Mouse (Mus musculus) T-helper 2 cell (primary cell): ENCODE measurements at regions not wholly inside any gene's neighbourhood (a gene's known extent, or its start where the extent isn't known, plus 50 kb on each side); places are given as distances from the start of the nearest gene placed in this dataset.

Experiments used
- in situ Hi-C: fragments of 300-600 bp; cut with MboI, MseI; formaldehyde crosslinking; loops from one replicate; pipeline ENCODE4 v1.15.1; 2025; ENCODE audit warnings: high pct_unique_total_duplicates

DNA sequence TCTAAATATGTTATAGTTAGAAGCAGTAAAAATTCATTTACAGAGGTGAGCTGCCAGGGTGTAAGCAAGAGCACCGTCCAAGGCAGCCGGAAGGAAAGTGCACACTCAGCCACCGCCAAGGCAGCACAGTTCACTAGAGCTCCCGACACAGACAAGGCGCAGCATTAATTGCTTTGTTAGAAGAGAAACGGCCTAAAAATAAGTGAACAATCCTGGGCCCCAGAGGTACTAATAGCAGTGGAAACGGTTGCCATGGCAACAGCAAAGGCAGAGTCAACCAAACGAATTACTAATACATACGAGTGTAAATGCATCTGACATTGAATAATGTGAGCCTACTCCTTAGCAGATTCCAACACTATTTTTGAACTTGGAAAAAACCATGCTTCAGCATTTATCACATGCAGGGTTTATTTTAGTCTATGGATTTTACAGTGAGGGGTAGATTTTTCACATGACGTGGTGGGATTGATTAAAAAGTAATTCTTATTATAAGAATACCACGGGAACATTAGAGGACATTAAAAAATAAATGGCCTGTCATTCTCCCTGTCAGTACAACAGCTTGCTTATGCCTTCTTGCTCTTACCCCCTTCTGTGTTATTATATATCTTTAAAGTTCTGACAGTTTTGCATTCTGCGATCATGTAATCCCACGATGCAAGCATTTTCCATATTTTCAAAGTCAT, 62.5 kb downstream of the Cavin4 start:
- in situ Hi-C loops = no loop called here

DNA sequence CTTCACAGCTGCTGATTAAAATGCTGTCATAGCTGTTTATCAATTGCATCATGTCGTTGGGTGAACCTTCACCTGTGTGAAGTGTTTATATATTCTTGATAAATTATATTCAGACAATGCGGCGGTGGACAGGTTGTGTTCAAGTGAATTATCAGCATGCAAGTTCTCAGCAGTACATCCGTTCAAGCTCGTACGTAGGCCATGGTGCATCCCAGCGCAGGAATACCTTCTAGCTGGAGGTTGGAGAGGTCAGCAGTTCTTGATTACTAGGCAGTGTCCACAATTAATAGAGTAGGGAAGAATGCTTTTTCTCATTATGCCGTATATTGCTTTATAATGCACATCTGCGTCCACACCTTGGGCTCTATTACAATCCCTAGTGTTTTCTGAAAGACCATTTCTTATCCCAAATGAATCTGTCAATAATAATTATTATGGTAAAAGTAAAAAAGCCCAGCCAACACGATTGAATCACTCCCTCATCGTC, 63.1 kb downstream of the Cavin4 start:
- in situ Hi-C loops = no loop called here

DNA sequence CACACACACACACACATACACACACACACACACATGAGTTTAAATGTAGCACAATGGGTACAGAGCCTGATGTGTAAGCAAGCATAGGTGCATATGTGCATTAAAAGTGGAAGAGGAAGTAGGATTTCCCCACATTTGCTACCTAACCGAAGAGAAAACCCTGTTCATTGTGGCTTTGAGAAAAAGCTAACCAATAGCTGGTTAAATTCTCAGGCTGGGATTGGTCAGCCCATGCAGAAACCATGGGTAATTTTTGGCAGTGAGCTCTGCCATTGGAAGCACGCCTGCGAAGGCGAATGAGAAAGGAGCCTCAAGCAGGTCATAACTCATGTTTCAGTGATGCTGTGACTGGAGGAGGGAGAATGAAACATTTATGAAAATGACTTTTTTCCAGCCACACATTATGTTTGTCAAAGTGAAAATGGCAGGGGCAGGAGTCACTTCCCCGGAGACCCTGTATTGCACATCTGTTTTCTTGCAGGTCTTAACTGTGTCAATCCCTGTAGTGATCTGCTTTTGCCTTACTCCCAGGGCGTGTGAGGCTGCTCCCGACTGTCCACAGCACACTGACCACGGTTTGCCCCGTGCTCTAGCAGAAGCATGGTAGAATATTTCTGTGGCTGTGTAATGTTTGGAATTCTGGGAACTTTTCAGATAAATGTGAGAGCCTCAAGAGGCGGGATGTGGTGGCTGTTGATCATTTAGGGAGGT, 71.7 kb downstream of the Cavin4 start:
- in situ Hi-C loops = no loop called here

DNA sequence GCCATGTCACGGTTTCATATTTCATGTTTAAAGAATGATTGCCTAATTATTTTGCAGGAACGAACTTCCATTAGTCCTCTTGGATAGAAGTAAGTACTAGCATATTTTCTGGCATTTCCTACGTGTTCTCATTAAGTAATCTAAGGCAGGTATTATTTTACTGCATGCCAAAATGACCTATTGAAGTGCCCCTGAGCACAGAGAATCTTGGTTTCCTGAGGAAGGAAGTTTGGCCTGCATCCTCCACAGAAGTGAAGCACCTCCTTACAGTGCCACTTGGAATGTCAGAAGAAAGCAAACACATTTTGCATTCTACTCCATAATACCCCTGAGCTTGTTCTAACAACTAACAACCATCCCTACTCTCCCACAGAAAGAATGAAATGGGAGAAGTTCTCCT, 82.9 kb downstream of the Cavin4 start:
- in situ Hi-C loops = no loop called here

DNA sequence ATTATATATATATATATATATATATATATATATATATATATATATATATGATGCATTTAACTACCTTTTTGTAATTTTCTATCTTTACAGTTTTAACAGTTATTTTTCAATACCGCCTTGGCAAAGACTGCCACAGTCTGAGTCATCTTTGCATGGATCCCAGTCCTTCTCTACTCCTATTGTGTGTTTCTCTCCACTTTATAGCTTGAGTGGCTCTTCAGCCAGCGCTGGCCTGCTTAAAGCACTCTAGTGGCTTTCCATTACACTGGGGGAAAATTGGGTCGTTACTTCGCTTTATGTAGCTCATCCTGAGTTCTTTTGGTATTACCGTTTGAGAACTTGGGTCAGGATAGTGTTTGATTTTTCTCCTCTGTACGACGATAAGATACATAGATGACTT, 86.3 kb downstream of the Cavin4 start:
- in situ Hi-C loops = no loop called here

DNA sequence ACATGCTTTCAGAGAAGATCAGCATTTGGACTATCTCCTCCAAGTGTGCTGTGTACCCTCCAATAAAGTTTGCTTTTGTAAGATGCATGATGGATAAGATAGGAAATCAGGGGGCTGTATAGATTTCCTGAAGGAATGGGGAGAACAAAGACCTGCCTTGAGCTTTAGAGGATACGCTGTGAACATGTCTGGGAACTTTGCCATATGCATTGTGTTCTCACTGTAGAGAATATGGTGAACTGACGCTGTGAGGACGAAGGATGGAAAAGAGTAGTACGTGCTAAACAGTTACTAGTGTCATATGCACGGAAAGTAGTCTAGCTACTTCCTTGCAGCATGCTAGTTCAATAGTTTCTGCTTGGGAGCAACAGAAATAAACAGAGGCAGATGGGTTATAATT, 86.8 kb downstream of the Cavin4 start:
- in situ Hi-C loops = no loop called here

DNA sequence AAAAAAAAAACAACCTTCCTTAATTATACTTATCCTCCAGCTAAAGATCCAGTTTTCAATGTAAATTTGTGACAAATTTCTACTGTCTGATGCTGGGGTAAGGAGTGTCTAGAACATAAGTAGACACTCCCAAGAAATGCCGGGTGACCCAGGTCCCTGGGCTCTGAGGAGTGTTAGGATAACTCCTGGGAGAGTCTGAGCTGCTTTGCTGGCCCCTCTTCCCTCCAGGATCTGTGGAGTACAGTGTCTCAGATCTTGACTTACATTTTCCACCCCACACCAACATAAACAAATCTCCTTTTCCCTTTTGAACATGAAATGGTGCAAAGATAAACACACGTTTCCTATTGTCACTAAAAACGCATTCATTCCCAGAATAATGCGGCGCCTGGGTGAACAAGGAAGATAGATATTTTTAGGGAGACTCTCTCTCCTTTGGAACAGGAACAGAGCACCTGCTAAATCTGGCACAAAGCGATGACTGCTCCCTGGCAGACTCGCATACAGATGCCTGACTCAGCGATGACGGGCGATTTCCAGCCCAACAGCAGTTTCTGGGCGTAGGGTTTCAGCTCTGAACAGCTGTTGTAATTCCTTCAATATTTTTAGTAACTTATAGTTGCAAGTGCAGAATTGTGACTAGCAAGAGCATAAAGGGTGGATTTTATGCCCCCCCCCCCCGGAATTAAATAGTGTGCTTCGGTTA, 91.3 kb downstream of the Cavin4 start:
- in situ Hi-C loops = no loop called here

DNA sequence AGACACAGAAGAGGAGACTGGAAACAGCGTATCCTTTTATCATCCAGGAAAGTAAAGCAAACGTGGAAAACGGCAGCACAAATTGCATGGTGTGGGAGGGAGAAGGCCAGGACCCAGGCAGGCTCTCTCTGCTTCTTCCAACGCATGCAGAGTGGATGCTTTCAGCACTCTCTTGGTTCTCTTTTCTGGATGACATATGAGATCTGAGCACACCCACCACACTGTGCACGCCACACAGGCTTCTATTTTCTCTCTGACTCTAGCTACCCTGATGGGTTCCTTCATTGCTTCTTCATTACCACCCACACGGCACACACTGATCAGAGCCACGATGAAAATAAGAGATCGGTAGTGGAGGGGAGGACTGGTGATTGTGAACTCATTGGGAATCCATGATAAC, 97.3 kb downstream of the Cavin4 start:
- in situ Hi-C loops = no loop called here

DNA sequence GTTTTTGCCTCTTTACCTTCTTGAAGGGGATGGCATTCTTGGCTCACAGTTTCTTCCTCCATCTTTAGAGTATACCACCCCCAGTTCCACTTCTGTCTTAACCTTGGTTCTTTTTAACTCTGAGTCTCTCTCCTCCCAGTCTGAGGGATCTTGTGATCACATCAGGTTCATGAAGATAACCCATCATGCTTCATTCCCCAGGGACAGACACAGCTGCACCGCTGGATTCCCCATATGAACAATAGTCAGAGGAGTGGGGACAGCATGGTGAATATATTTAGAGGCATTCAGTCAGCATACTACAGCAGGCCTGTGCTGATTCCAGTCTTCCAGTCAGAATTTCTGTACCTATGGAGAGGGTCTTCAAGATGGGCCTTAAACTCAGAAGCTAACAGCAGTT, 103.1 kb downstream of the Cavin4 start:
- in situ Hi-C loops = loop anchor here (5.0 kb wide), 1 partner anchor 556 kb away; no protein-coding TSS in a partner anchor

DNA sequence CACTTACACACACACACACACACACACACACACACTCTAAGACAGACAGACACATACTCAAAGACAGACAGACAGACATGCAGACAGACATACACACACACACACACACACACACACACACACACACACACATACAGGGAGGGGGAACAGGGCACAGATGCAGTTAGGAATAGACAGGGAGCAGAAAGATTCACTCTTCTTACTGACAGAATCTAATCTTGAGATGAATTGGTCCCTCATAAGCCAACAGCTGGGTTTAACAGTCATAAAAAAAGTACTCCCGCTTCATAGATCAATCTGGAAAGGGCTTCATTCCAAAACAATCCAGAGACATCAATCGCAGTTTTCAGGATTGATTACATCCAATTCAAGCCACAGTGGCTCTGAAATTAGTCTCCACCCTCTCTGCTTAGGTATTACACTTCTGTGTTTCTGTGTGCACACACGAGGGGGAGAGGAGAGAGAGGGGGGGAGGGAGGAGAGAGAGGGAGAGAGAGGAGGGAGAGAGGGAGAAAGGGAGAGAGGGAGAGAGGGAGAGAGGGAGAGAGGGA, 107.2 kb downstream of the Cavin4 start:
- in situ Hi-C loops = no loop called here

DNA sequence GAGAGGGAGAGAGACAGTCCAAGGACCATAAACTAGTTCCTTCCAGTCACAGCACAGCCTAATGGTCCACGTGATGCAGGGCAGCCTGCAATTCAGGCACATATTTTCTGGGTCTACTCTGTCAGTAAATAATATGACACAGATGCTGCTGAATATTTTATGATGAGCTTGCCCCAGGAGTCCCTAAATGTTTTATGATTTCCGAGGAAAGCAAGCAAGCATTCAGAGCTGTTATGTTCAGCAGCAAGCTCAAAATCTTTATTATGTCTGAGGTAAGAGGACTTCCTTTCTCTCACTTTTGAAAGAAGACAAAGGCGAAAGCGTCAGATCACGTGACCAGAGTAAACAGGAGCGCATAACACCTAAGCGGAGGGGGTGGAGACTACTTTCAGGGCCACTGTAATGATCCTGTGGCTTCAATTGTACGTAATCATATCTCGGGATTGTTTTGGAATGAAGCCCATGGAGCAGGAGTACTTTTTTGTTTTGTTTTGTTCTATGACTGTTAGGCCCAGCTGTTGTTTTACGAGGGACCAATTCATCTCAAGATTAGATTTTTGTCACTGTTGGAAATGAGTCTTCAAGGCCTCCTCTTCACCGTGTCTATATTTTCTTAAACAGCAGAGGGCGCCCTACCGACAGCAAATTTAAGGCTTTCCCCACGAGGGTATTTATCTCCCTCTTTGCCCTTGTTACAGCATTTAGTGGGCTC, 107.8 kb downstream of the Cavin4 start:
- in situ Hi-C loops = no loop called here

DNA sequence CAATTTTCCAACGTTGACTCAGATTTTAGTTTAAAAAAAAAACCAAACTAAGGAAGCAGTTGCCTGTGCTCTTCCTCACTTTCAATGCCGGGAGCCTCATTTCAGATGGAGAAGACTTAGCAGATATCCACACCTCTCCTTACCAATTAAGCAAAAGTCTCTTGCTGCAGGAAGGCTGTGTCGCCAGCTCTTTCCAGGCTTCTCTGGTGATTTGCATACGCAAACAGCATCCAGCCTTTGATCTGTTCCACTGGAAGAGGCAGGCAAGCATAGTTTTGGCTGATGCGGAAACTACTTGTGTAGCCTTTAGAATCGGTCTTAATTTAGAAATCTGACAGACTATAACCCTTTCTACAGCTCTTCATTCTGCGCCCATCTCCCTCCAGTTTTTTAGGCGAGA, 108.5 kb downstream of the Cavin4 start:
- in situ Hi-C loops = no loop called here

DNA sequence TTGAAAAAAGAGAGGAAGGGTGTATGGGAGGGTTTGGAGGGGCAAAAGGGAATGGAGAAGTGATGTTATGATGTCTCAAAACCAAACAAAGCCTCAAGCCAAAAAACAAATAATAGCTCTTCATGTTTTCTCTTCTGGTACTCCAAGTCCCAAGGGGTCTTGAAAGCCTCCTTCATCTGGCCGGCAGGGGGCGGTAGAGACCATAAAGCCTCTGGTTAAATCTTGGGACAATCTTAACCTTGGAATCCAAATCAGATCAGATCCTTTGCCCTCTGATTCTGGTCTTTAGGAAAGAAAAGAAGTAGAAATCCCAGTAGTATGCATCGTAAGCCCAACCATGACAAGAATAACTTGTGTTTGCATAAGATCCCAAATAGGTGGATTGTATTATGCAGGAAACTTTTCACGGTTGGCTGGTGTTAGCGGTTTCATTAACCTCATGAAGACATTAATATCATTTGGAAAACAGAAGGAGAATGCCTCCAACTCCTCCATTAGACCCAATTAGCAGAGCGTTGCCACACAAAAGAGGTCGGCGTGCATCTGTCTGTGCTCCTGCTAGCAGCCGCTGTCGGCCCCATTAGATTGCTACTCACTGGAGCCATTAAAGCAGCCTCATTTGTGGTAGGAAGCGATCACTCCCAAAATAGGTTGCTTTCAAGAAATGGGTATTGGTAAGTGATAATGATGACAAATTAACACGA, 116.0 kb downstream of the Cavin4 start:
- in situ Hi-C loops = no loop called here

DNA sequence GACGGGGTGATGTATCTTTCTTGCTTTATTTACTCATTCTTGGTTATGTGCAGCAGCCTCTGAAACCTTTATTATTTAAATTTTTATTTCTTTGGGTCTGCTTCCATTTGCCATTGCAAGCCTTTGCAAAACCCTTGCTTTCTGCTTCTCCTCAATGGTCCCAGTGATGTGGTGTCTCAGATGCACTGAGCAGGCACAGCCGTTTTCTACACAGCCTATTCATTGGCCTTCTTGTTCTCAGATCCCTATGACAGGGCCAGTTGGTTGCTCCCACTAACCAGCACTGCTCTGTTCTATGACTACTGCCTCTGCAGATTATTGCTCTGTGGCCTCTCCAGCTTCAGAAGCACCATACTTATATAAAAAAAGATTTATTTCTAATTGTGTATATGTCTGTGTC, 116.6 kb downstream of the Cavin4 start:
- in situ Hi-C loops = no loop called here

DNA sequence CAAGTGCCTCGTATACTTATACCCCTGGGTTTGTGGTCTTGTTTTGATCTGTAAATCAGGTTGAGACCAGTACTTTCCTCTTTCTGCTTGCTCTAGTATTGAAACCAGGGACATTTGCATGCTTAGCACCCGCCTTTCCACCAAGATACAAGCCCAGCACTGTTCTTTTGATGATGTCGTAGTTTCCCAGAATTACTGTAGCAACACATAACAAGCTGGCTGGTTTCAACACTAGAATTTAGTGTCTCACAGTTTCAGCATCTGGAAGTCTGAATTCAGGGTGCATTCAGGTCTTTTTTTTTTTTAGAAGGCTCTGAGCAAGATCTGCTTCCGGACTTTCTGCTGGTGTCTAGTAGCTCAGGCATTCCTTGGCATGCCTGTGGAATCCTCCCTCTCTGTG, 117.8 kb downstream of the Cavin4 start:
- in situ Hi-C loops = no loop called here

DNA sequence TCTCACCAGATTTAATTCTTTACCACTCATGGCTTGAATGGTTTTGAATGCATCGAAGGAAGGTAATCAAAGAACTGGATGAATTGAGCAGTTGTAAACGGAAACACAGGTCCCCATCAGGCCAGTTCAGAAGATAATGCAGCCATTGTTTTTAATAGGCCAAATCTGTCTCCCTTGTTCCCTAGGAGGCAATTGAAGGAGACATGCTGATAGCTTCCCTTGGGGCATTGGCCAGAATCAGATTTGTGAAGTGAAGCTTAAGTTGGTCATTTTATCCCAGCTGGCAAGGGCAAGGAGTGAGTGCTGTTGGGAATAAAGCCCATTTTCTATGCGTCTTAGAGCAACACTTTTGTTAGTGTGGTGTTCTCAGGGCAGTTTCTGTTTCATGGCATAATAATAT, 119.4 kb downstream of the Cavin4 start:
- in situ Hi-C loops = no loop called here

DNA sequence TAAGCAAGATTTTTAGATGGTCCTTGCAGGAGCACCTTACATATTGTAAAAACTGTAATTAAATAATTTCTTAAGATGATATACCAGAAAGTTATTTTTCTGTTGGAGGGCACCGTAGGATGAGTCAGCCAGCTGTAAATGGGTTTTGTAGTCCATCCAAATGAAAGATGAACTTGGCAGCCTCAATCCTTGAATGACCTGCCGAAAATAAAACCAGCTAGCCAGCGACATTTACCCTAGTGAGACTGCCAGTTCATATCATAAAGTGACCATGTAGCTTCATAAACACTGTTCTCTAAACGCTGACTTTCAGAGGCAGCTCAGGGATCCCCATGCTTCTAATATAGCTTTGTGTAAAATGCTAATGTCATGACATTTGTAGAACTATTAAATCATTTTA, 127.8 kb downstream of the Cavin4 start:
- in situ Hi-C loops = no loop called here

DNA sequence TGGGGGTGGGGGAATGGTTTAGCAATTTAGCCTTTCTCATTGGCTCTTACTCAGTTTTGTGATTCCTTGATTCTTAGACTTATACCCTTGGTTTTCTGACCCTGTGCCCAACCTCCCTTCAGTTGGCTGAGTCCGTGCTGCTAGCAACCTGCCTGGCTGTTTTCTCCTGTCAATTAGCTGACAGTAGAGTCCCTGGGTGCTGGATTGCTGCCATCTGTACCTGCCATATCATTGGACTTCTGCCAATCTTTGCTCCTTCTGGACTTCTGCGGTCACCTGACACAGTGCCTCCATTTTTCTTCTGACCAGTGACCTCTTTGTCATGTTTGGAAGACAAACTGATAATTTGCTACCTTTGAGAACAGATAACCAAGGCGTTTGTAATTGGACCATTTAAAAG, 140.5 kb downstream of the Cavin4 start:
- in situ Hi-C loops = no loop called here

DNA sequence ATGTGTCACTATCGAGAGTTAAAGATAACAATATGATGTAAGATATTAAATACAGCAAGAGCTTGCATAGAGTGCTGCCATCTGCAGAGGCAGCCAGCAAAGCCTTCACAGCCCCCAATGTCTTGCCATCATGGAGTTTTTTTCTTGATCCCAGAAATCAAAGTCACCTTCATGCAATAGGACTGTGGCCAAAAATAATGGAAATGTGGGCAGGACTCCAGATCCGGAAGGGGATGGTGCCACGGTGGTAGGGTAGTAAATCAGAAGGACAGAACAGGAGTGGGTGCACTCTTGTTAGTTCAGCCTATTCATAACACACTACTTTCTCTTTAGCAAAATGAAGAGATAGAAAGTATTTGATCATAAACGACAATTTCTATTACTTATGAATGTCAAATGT, 145.3 kb downstream of the Cavin4 start:
- in situ Hi-C loops = no loop called here

DNA sequence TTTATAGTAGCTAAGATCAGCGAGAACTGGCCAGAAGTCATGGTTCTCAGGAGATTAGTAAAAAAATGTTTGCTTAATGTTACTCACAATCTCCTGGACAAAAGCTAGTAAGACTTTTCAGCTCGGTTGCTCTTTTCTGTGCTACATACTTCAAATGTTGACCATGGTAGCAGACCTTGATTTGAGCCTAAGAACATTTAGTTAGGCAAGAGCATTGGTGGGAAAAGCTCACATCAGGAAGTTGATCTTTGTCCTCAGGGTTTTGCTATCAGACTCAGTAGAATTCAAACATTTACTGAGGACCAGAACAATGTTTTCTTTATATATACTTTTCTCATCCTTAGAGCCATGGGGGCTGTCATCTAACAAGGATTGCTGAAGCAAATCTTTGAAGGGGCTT, 170.4 kb downstream of the Cavin4 start:
- in situ Hi-C loops = no loop called here

DNA sequence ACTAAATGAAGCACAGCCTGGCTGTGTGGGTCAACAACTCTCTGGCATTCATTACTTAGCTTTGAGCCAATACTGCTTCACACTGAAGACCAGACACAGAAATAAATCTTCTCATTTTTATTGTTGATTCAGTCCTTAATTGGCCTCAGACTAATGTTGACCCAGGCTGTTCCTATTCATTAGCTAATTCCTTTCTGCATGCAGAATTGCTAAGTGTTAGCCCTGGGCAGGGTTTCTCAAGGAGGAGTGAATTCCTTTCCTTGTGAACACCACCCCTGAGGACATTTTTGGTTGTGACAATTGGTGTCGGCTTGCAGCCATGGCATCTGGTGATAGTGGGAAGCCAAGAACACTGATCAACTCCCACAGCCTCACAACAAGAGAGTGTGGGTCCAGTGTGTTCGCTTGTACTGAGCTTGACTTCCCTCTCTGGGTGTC, 179.5 kb downstream of the Cavin4 start:
- in situ Hi-C loops = no loop called here
